Mouse (Mus musculus): ENCODE results near the gene Guca1b. TPM values are rescaled to one million over a fixed set of nuclear protein-coding genes. Genes with fewer than 3 reads are reported as not detected.

Gene Guca1b
- total and polyA plus RNA-seq, 3 experiments: 1.3 to 3.1 TPM; not detected in 1

GRCm38 (mm10) chr17:47368401-47369086, 16.6 kb upstream of the Guca1b start, which contains the start of gene Mrps10 (continued):
- TF ChIP-seq POLR2AphosphoS5 (IDR thresholded peaks at IDR 0.05; ENCODE audit: borderline replicate concordance, low read depth, low read length): no peak
- peak; percentile 86 for TF ChIP-seq MAX (IDR thresholded peaks at IDR 0.05; ENCODE audit: low read length)
- TF ChIP-seq USF2 (IDR thresholded peaks at IDR 0.05; ENCODE audit: borderline replicate concordance in 1 of 2, insufficient read depth in 1 of 2, low read depth in 1 of 2, low read length in 2 of 2): no peak
- no peak; the same call in none of the 2 replicates for TF ChIP-seq ZNF384 (IDR thresholded peaks at IDR 0.05; ENCODE audit: low read depth, low read length)
- no peak for TF ChIP-seq ZC3H11A (IDR thresholded peaks at IDR 0.05; ENCODE audit: low read depth, low read length)
- TF ChIP-seq ETS1 (IDR thresholded peaks at IDR 0.05; ENCODE audit: low read depth, low read length): peak; percentile 33; the same call in 1 of the 2 replicates
- peak; percentile 90 for TF ChIP-seq ELF1 (IDR thresholded peaks at IDR 0.05; ENCODE audit: low read depth, low read length)
- TF ChIP-seq SIN3A (IDR thresholded peaks at IDR 0.05; ENCODE audit: low read length): peak; percentile 92
- peak; percentile 86 for TF ChIP-seq NELFE (IDR thresholded peaks at IDR 0.05; ENCODE audit: low read depth, low read length)
- TF ChIP-seq HCFC1 (IDR thresholded peaks at IDR 0.05; ENCODE audit: low read depth, low read length): peak; percentile 97
- peak; percentile 90 to 93 for TF ChIP-seq POLR2A (IDR thresholded peaks at IDR 0.05; ENCODE audit: control insufficient read depth in 1 of 2, insufficient read depth in 1 of 2, low read depth in 1 of 2, low read length in 2 of 2, poor library complexity in 1 of 2)
- no peak for TF ChIP-seq GATA1 (IDR thresholded peaks at IDR 0.05; ENCODE audit: low read depth, low read length)
- TF ChIP-seq CTCF (IDR thresholded peaks at IDR 0.05 in 2 of 3, conservative IDR thresholded peaks at IDR 0.05 in 1 of 3; ENCODE audit: control insufficient read depth in 1 of 3, insufficient read depth in 1 of 3, low read depth in 2 of 3, low read length in 3 of 3, poor library complexity in 1 of 3, severe bottlenecking in 1 of 3): no peak
- peak; percentile 96 for TF ChIP-seq MXI1 (IDR thresholded peaks at IDR 0.05; ENCODE audit: low read depth, low read length)
- no peak for TF ChIP-seq BHLHE40 (IDR thresholded peaks at IDR 0.05; ENCODE audit: borderline replicate concordance, low read depth, low read length)
- no peak for TF ChIP-seq MAFK (IDR thresholded peaks at IDR 0.05; ENCODE audit: borderline replicate concordance, low read depth, low read length)
- TF ChIP-seq ZMIZ1 (IDR thresholded peaks at IDR 0.05; ENCODE audit: low read depth, low read length): 0 out of 2 replicates have a peak, but pooled peaks have one; percentile 76
- TF ChIP-seq RCOR1 (IDR thresholded peaks at IDR 0.05; ENCODE audit: low read depth, low read length): 0 out of 2 replicates have a peak, but pooled peaks have one; percentile 47
- peak; percentile 83 for TF ChIP-seq TCF12 (IDR thresholded peaks at IDR 0.05; ENCODE audit: low read depth, low read length)
- TF ChIP-seq MEF2A (IDR thresholded peaks at IDR 0.05; ENCODE audit: extremely low read depth, insufficient replicate concordance, low read depth, low read length, poor library complexity, severe bottlenecking): no peak

- Histone ChIP-seq H3K79me2 (ENCODE audit: control insufficient read depth, insufficient read depth, low read length, poor library complexity) (peaks cover 11% of the 10 kb centered on the region), H3K9me3 (replicated peaks; ENCODE audit: insufficient read depth, low read length) (no peaks in the 10 kb centered on the region), H3K27ac (ENCODE audit: control insufficient read depth, low read depth, low read length) (peak overlapping the region; percentile 69), H3K4me3 (ENCODE audit: control insufficient read depth in 1 of 2, insufficient read depth in 1 of 2, low read depth in 2 of 2, low read length in 2 of 2) (peak overlapping the region; percentile 89 to 93), H3K27me3 (ENCODE audit: control insufficient read depth in 1 of 2, insufficient read depth in 2 of 2, low read length in 2 of 2) (no peaks in the 10 kb centered on the region), H3K36me3 (ENCODE audit: control insufficient read depth in 1 of 2, insufficient read depth in 2 of 2, low read length in 2 of 2) (peaks cover 3 to 14% of the 10 kb centered on the region in 2 experiments; a peak in 2 of 4 replicates), H3K4me1 (ENCODE audit: control insufficient read depth in 1 of 2, insufficient read depth in 2 of 2, low read length in 2 of 2) (peaks cover 0 to 15% of the 10 kb centered on the region in 2 experiments; a peak in 1 of 4 replicates), H3K9ac (ENCODE audit: control insufficient read depth, low read depth, low read length, poor library complexity, severe bottlenecking) (peak overlapping the region; percentile 91)
- no peak for DNase-seq (ENCODE audit: low read depth, low spot score)
- TF ChIP-seq MAX (IDR thresholded peaks at IDR 0.05; ENCODE audit: low read length) (peak; percentile 6; the same call in 1 of the 2 replicates), EP300 (IDR thresholded peaks at IDR 0.05; ENCODE audit: low read depth in 1 of 2, low read length in 2 of 2) (no peak), POLR2A (IDR thresholded peaks at IDR 0.05; ENCODE audit: control insufficient read depth in 1 of 2, insufficient read depth in 1 of 2, low read depth in 1 of 2, low read length in 2 of 2, poor library complexity in 1 of 2) (peak; percentile 8 to 50; a peak in 2 of 4 replicates), MYC (IDR thresholded peaks at IDR 0.05; ENCODE audit: low read depth, low read length) (0 out of 2 replicates have a peak, but pooled peaks have one; percentile 22), ZMIZ1 (IDR thresholded peaks at IDR 0.05; ENCODE audit: low read depth, low read length) (0 out of 2 replicates have a peak, but pooled peaks have one; percentile 8)
These were observed 16.1 kb upstream of the Guca1b start for GRCm38 (mm10) chr17:47369087-47369443.

All from MEL (cell line).